Mouse (Mus musculus) heart, embryonic 14.5 days (tissue): ENCODE measurements at regions not wholly inside any gene's neighbourhood (a gene's known extent, or its start where the extent isn't known, plus 50 kb on each side); places are given as distances from the start of the nearest gene placed in this dataset.

Source experiments
- ATAC-seq: fragments of 200-750 bp; cut with Nextera tagmentation; 2 replicates; pipeline ENCODE4 v1.8.0; 2017; ENCODE audit warnings: low read depth, moderate TSS enrichment; ENCODE audit not compliant: insufficient number of reproducible peaks, insufficient read depth, low FRiP score
- H3K27ac ChIP-seq, 2 experiments: fragments of 200-500 bp in 1 of 2; fragments of 300-500 bp in 1 of 2; sonication (generic) in 1 of 2; replicated peaks in 1 of 2; 2 replicates each; pipeline ENCODE4 v1.5.1; 2012 to 2014; ENCODE audit warnings: low read depth in 2 of 2, low read length in 2 of 2, control low read depth in 1 of 2, mild to moderate bottlenecking in 1 of 2, mixed read lengths in 1 of 2; ENCODE audit not compliant: control insufficient read depth in 1 of 2, insufficient read depth in 1 of 2
- H3K27me3 ChIP-seq: fragments of 300-500 bp; sonication (generic); 2 replicates; pipeline ENCODE4 v1.6.1; 2014; ENCODE audit warnings: mild to moderate bottlenecking, low read length, control low read depth; ENCODE audit not compliant: control insufficient read depth, insufficient read depth
- H3K36me3 ChIP-seq: fragments of 300-500 bp; sonication (generic); 2 replicates; pipeline ENCODE4 v1.6.1; 2014; ENCODE audit warnings: mild to moderate bottlenecking, control low read depth, low read length, mixed read lengths; ENCODE audit not compliant: control insufficient read depth, insufficient read depth
- H3K4me1 ChIP-seq, 2 experiments: fragments of 200-500 bp in 1 of 2; fragments of 300-500 bp in 1 of 2; sonication (generic) in 1 of 2; 2 replicates each; pipeline ENCODE4 v1.6.1; 2012 to 2014; ENCODE audit warnings: low read length in 2 of 2, control low read depth in 1 of 2, mixed read lengths in 1 of 2; ENCODE audit not compliant: control insufficient read depth in 2 of 2, insufficient read depth in 2 of 2
- H3K4me2 ChIP-seq: fragments of 300-500 bp; sonication (generic); 2 replicates; pipeline ENCODE4 v1.6.1; 2014; ENCODE audit warnings: mild to moderate bottlenecking, low read length
- H3K4me3 ChIP-seq, 2 experiments: fragments of 200-500 bp in 1 of 2; fragments of 300-500 bp in 1 of 2; sonication (generic) in 1 of 2; 2 replicates each; pipeline ENCODE4 v1.5.1; 2012 to 2014; ENCODE audit warnings: low read length in 2 of 2, mild to moderate bottlenecking in 2 of 2, control low read depth in 1 of 2, low read depth in 1 of 2, moderate library complexity in 1 of 2; ENCODE audit not compliant: control insufficient read depth in 1 of 2, insufficient read depth in 1 of 2
- H3K9ac ChIP-seq: fragments of 300-500 bp; sonication (generic); 2 replicates; pipeline ENCODE4 v1.6.1; 2014; ENCODE audit warnings: mild to moderate bottlenecking, low read length
- H3K9me3 ChIP-seq: fragments of 300-500 bp; sonication (generic); 2 replicates; pipeline ENCODE4 v1.6.1; 2016; ENCODE audit warnings: low read length, control low read depth; ENCODE audit not compliant: control insufficient read depth
- WGBS: fragments of 180-500 bp; shearing (Covaris S2); extraction: QIAGEN DNeasy Blood & Tissue Kit; methylation state at CpG from one replicate; pipeline ENCODE4 v1.1.7; 2014; 5-methylcytosine and 5-hydroxymethylcytosine counted together

GRCm38 (mm10) chr4:131392478-131392877, 445.6 kb downstream of the Ptpru start:
- WGBS, result 75% methylated on average over 3 of the region's 3 CpGs

GRCm38 (mm10) chr4:131396226-131396840, 441.8 kb downstream of the Ptpru start:
- Histone ChIP-seq H3K4me1 (0 out of 4 replicates have a peak, but pooled peaks cover 0 to 2% of the 10 kb centered on the region in 2 experiments), H3K27me3 (no peaks in the 10 kb centered on the region), H3K9ac (no peak overlapping the region), H3K4me2 (no peak overlapping the region), H3K36me3 (no peaks in the 10 kb centered on the region), H3K9me3 (no peaks in the 10 kb centered on the region), H3K4me3 (no peak overlapping the region), H3K27ac (no peak overlapping the region)
- 74% methylated on average over 8 of the region's 8 CpGs for WGBS
- ATAC-seq, result no peak

More at GRCm38 (mm10) chr4:131392478-131392877, 445.6 kb downstream of the Ptpru start:
- Histone ChIP-seq H3K27ac (no peak overlapping the region), H3K36me3 (no peaks in the 10 kb centered on the region), H3K4me3 (no peak overlapping the region), H3K9me3 (no peaks in the 10 kb centered on the region; the same call in 1 of the 2 replicates), H3K27me3 (no peaks in the 10 kb centered on the region), H3K4me2 (no peak overlapping the region), H3K4me1 (peaks cover 0 to 2% of the 10 kb centered on the region in 2 experiments; a peak in 1 of 4 replicates), H3K9ac (no peak overlapping the region)
- ATAC-seq, result no peak

- Histone ChIP-seq H3K9ac (no peak overlapping the region), H3K36me3 (no peaks in the 10 kb centered on the region), H3K4me3 (no peak overlapping the region), H3K4me1 (no peaks in the 10 kb centered on the region), H3K9me3 (no peaks in the 10 kb centered on the region), H3K27me3 (no peaks in the 10 kb centered on the region), H3K27ac (no peak overlapping the region), H3K4me2 (no peak overlapping the region)
- no peak for ATAC-seq
- 87% methylated on average over 10 of the region's 10 CpGs for WGBS
Measured at GRCm38 (mm10) chr4:131397161-131397560, 440.9 kb downstream of the Ptpru start.

GRCm38 (mm10) chr4:131400756-131401155, 437.3 kb downstream of the Ptpru start:
- Histone ChIP-seq H3K9me3 (no peaks in the 10 kb centered on the region), H3K4me2 (no peak overlapping the region), H3K27me3 (no peaks in the 10 kb centered on the region), H3K4me1 (no peaks in the 10 kb centered on the region; a peak in 1 of 4 replicates), H3K36me3 (no peaks in the 10 kb centered on the region), H3K27ac (no peak overlapping the region), H3K9ac (no peak overlapping the region), H3K4me3 (no peak overlapping the region)
- WGBS, result 21% methylated on average over 11 of the region's 11 CpGs
- ATAC-seq, result no peak

- WGBS, result 86% methylated on average over 6 of the region's 6 CpGs
- H3K4me3 ChIP-seq, result no peak overlapping the region
Measured at GRCm38 (mm10) chr4:131401255-131401654, 436.8 kb downstream of the Ptpru start.

GRCm38 (mm10) chr4:131405376-131406017, 432.6 kb downstream of the Ptpru start:
- H3K4me3 ChIP-seq, result no peak overlapping the region
- no peak overlapping the region for H3K27ac ChIP-seq
- no peak overlapping the region for H3K9ac ChIP-seq
- H3K27me3 ChIP-seq, result peaks cover 2% of the 10 kb centered on the region; the same call in 1 of the 2 replicates
- H3K4me1 ChIP-seq, result no peaks in the 10 kb centered on the region; a peak in 1 of 4 replicates
- WGBS, result 67% methylated on average over 12 of the region's 12 CpGs
- no peaks in the 10 kb centered on the region for H3K36me3 ChIP-seq
- H3K4me2 ChIP-seq, result no peak overlapping the region
- H3K9me3 ChIP-seq, result no peaks in the 10 kb centered on the region
- no peak for ATAC-seq

More at GRCm38 (mm10) chr4:131401255-131401654, 436.8 kb downstream of the Ptpru start:
- no peak for ATAC-seq
- no peak overlapping the region for H3K9ac ChIP-seq
- H3K4me2 ChIP-seq, result no peak overlapping the region
- no peaks in the 10 kb centered on the region for H3K36me3 ChIP-seq
- no peaks in the 10 kb centered on the region for H3K9me3 ChIP-seq
- H3K4me1 ChIP-seq, result no peaks in the 10 kb centered on the region; a peak in 1 of 4 replicates
- H3K27me3 ChIP-seq, result no peaks in the 10 kb centered on the region
- no peak overlapping the region for H3K27ac ChIP-seq

- Histone ChIP-seq H3K27ac (no peak overlapping the region), H3K27me3 (peaks cover 11% of the 10 kb centered on the region; the same call in 1 of the 2 replicates), H3K36me3 (no peaks in the 10 kb centered on the region), H3K4me2 (no peak overlapping the region), H3K4me1 (no peaks in the 10 kb centered on the region; a peak in 1 of 4 replicates), H3K9me3 (no peaks in the 10 kb centered on the region), H3K4me3 (no peak overlapping the region), H3K9ac (no peak overlapping the region)
- ATAC-seq, result no peak
- WGBS, result 33% methylated on average over 3 of the region's 3 CpGs
Measured at GRCm38 (mm10) chr4:131407464-131407863, 430.6 kb downstream of the Ptpru start.
